In the genomic region with DNA sequence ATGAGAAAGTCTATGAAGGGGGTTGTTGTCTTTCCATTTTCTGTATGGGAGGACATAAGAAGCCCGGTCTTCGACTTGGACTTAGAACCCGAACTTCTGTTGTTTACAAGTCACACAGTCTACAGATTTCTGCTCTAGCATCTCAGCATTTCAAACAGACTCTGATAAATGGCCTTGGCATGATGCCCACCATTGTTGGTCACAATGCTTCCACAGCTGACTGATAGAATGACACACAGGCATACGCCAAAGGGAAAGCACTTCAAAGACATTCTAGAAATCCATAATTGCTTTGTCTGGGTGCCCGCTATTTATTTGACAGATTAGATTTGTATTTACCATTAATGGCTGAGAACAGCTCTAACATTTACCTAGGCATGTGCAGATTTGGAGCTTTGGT, we compare ENCODE assay signal across 17 mouse cellular contexts.
A peak's percentile ranks its signal among the peaks of the same experiment; 100 is the strongest.
DNase-seq lines count a peak whose midpoint lies in the region; ATAC-seq and TF ChIP-seq lines count a peak whose summit lies in the region.
"Had no signal": no experiment of that assay in that cellular context is flagged by ENCODE, and none has a peak within 500 bp of the region (broad histone marks: within the 10 kb centered on the region; RNA-seq: fewer than 3 reads in every experiment).

No protein-coding gene starts in this region.

- no peak overlapping the region for H3K9ac ChIP-seq in lung, embryonic 14.5 days
- H3K9ac ChIP-seq: forebrain, embryonic 12.5 days; heart, embryonic 12.5 days; limb, embryonic 15.5 days; liver, postnatal 0 days; neural tube, embryonic 12.5 days had no signal

- no peaks in the 10 kb centered on the region for H3K9me3 ChIP-seq in lung, embryonic 14.5 days (ENCODE audit: low read depth, low read length)
- H3K9me3 ChIP-seq: forebrain, embryonic 12.5 days; heart, embryonic 12.5 days; limb, embryonic 15.5 days; neural tube, embryonic 12.5 days had no signal

- no peak overlapping the region for H3K27ac ChIP-seq in lung, embryonic 14.5 days (ENCODE audit: low read depth)
- H3K27ac ChIP-seq: forebrain, embryonic 12.5 days; limb, embryonic 15.5 days; neural tube, embryonic 12.5 days had no signal

- no peak overlapping the region for H3K4me2 ChIP-seq in lung, embryonic 14.5 days
- H3K4me2 ChIP-seq: forebrain, embryonic 12.5 days; heart, embryonic 12.5 days; limb, embryonic 15.5 days; neural tube, embryonic 12.5 days had no signal

- H3K4me1 ChIP-seq in lung, embryonic 14.5 days (ENCODE audit: insufficient read depth) = no peaks in the 10 kb centered on the region
- H3K4me1 ChIP-seq: forebrain, embryonic 12.5 days; heart, embryonic 12.5 days; limb, embryonic 15.5 days; neural tube, embryonic 12.5 days had no signal

- intact Hi-C loops in heart, postnatal 14 days (cut with DNase I) = no loop called here

- ATAC-seq in lung, embryonic 14.5 days (ENCODE audit: insufficient read depth) = no peak
- ATAC-seq: liver, postnatal 0 days had no signal

- peak; percentile 8 to 19 for DNase-seq in heart, postnatal 14 days
- no peak for DNase-seq in heart, adult 9 months (ENCODE audit: low spot score in 2 of 2)
- DNase-seq in lung, embryonic 14.5 days = peak; percentile 62
- DNase-seq in lung, postnatal 25 days (ENCODE audit: low spot score) = no peak
- peak; percentile 52 for DNase-seq in Muller cell, postnatal 12 days (ENCODE audit: inconsistent ontology term)
- peak; percentile 13 to 62 for DNase-seq in adrenal gland, postnatal 36 days
- no peak for DNase-seq in spleen, postnatal 36 days (ENCODE audit: low spot score in 2 of 2)
- DNase-seq in embryo, embryonic 11 days = no peak
- DNase-seq: gastrocnemius, postnatal 14 days; layer of hippocampus, postnatal 36 days; liver, postnatal 0 days; right cerebral cortex, postnatal 4 days; thymus, adult 2 months had no signal

- WGBS in lung, embryonic 14.5 days = 62% methylated on average over 5 of the region's 5 CpGs

- no peaks in the 10 kb centered on the region for H3K27me3 ChIP-seq in lung, embryonic 14.5 days (ENCODE audit: insufficient read depth, low read length)
- H3K27me3 ChIP-seq: forebrain, embryonic 12.5 days; heart, embryonic 12.5 days; limb, embryonic 15.5 days; neural tube, embryonic 12.5 days had no signal

- no peak for TF ChIP-seq CTCF in lung, embryonic 14.5 days (IDR thresholded peaks at IDR 0.05; ENCODE audit: low read depth)

- no peaks in the 10 kb centered on the region for H3K36me3 ChIP-seq in lung, embryonic 14.5 days (ENCODE audit: insufficient read depth)
- H3K36me3 ChIP-seq: forebrain, embryonic 12.5 days; heart, embryonic 12.5 days; limb, embryonic 15.5 days; neural tube, embryonic 12.5 days had no signal

- no peak overlapping the region for H3K4me3 ChIP-seq in lung, embryonic 14.5 days (ENCODE audit: low read depth, low read length)
- H3K4me3 ChIP-seq: forebrain, embryonic 12.5 days; heart, embryonic 12.5 days; limb, embryonic 15.5 days; neural tube, embryonic 12.5 days had no signal

Comparison
In these comparisons a context has a peak if more than half of its experiments do, and no peak if none do; other contexts are left out.
1. DNase-seq: peak in heart, postnatal 14 days (2 of 2), lung, embryonic 14.5 days (single experiment), Muller cell, postnatal 12 days (single experiment) and adrenal gland, postnatal 36 days (2 of 2); none in heart, adult 9 months (0 of 2), lung, postnatal 25 days (single experiment), spleen, postnatal 36 days (0 of 2) and embryo, embryonic 11 days (single experiment).